Mouse (Mus musculus): Measurements from ENCODE around the gene Pcsk2.

The Pcsk2 gene

DNA sequence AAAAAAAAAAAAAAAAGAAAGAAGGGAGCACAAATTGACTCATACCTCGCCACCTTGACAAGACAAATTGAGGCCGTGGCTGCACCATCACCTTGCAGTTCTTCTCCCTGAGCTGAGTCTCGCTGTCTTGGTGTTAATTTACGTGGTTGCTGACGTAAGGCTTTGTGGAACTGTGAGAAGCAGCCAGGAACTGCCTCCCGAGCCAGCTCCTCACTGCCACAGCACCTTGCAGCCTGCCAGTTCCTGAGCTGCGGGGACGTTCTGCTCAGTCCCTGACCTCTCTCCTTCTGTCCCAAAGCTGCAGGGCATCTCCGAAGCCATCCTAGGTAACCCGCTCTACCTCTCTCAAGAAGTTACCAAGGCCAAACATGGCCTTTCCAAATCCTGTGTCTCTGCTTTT lies 186.5 kb downstream of the Pcsk2 start:
- no peak for DNase-seq (ENCODE audit: low read depth, low spot score)

DNA sequence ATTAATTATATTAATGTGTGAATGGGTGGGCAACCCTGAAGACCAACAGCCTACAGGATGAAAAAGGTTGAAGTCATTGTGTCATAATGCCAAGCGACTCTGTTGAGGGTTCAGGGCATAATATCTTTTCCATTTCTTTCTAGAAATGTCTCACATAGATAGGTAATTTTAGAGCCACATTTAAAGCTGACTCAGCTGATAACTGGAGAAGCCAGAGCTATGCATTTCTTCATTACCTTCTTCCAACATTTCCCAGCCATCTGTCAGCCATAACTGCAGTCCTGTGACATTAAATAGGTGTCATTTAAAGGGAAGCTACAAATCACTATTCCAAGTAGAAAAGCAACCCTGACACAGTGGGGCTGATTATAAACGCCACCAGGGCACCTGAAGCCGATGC lies 189.5 kb downstream of the Pcsk2 start:
- no peak for DNase-seq (ENCODE audit: low read depth, low spot score)

DNA sequence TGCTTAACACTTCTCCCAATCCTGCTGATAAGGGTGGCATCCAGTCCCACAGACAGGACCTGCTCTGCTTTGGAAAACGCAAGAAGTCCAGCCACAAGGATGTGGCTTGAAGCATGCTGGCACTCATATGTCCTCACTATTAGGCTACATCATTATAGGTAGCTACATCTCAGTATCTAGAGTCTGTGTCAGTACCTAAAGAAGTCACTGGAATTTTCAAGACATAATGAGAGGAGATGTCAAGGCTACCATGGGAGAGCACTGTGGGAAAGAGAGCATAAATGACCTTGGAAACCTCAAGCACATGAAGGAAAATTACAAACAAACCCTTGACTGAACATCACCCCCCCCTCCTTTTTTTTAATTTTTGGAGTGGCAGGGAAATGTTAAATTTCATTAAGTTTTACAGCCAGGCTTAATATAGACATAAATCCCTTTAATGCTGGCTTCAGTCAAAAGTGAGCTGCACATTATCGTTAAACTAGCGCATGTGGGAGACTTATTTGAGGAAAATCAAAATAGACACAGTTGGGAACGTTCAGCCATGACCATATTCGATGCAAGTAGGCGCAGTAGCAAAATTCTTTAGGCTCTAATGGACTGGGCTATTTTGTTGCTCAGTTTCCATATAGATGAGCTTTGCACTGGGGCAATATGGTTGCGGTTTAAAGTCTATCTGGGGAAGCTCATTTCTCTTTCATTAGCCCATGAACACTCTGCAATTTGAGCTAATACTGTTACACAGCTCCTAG lies 193.7 kb downstream of the Pcsk2 start:
- DNase-seq (ENCODE audit: low read depth, low spot score), result no peak

DNA sequence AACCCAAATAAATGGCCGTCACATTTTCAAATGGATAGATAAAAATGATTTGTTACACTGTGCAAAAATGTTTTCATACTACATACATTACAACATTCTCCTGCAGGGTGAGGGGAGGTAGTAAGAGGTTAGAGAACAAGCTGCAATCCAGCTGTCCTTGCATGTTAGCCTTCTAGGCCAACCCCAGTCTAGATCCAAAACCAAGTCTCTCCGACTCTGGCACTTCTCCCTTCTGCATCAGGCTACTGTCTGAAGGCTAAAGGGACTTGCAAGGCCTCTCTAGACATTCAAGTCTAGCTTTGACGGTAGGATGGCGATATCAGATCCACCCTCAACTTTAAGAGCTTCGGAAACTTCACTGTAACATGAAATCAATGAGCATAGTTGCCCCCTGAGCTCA lies 196.5 kb downstream of the Pcsk2 start:
- DNase-seq (ENCODE audit: low read depth, low spot score), result no peak

DNA sequence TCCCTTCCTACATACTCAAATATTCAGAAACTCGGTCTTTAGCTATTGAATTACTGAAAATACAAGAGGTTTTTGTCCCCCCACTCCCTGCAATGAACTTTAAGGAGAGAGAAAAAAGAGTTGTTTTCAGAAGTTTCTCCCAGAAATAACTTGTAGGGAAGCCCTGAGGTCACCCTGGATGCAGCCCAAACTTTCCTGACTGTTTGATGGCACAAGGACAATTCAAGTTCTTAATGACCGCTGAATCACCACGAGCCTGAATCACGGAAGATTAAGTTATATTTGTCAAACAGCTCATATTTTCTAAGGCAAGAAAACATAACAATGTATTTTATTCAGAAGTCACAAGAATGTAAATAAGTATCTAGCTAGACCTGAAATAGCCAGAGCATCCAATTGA lies 197.1 kb downstream of the Pcsk2 start:
- DNase-seq (ENCODE audit: low read depth, low spot score), result no peak

DNA sequence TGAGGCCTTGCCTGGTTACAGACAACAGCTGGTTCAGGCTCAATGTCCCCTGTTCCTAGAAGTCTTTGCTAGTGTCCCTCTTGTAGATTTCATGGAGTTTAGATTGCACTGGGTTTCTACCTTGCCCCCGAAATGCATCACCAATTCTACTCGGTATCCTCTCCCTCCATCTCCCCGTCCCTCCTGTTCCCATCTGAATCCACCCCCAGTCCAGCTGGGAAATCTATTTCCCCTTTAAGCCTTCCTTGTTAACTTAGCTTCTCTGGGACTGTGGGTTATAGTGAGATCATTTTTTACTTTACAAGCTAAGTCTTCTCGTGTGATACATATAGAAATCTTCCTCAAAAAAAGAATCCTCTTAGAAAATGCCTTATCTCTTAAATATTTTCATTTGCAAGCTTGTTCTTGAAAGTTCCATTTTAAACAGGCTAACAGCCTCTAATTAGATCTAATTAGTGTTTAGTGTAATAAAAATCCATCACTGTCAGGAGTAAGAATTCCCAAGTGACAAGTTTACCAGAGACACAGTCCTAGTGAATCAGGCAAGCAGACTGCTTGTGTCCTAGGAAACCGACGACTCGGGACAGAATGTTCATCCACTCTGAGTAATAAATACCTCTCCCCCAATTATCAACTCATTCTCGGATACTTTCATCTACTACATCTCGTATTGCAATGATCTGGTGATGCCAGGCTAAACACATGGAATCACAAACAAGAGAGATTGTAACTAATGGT lies 206.3 kb downstream of the Pcsk2 start:
- DNase-seq (ENCODE audit: low read depth, low spot score), result no peak

DNA sequence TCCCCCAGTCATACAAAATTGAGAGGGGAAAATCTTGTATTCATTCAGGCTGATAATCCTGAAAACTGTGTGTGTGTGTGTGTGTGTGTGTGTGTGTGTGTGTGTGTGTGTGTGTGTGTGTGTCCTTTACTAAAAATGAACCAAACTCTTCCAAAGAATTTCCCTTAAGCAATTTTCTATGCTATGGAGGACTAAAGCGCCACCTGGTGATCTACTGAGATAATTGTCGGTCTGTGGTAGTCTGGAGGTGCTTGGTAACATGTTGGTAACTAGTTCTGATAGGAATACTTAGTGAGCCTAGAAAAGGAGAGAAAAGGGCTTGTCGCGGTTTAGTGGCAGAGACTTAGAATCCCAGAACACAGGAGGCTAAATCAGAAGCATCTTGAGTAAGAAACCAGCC lies 230.5 kb downstream of the Pcsk2 start:
- DNase-seq (ENCODE audit: low read depth, low spot score), result no peak

DNA sequence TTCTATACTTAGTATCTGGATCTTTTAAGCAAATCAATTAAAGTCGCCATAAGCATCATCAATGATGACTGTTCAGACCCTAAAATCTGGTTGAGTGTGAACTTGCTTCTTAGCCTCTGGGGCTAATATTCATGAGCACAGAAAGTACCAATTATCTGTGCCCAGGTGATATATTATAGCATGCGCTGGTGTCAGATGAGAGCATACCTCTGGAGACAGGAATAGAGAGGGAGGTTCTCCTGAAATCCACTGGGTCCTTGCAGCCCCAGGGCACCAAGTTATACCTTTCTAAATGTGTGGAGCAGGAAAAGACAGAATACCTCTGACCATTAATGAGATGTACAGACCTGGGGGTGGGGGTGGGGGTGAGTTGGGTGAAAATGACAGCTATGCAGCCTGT lies 234.4 kb downstream of the Pcsk2 start:
- no peak for DNase-seq (ENCODE audit: low read depth, low spot score)

DNA sequence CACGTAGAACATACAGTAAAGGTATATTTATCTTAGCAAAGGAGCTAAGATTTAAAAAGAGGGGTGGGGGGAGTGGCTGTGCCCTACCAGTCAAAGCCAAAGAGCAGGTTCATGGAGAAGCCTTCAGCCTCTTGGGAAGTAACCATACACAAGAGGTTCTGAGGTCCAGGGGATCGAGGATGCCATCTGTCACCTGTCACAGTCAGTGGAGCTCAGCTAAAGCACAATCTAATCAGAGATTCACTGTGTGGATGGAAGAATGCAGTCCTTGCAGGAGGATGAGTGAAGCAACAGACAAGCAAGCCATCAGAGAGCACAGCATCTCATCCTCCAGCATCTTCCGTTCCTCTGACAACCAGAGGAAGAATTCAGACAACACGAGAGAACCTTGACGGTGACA lies 244.0 kb downstream of the Pcsk2 start:
- no peak for DNase-seq (ENCODE audit: low read depth, low spot score)

DNA sequence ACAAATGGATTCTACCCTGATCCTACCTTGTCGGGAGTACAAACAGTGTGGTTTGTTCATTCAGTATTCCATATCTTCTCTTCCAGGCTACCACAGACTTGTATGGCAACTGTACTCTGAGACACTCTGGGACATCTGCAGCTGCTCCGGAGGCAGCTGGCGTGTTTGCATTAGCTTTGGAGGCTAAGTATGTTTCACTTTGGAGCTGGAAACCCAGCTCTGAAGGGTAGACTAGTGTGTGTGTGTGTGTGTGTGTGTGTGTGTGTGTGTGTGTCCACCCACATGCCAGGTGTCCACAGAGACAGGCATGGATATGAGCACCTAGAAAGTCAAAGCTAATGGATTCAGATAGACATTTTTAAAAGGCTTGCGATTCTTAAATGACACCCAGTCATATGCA lies 249.9 kb downstream of the Pcsk2 start:
- no peak for DNase-seq (ENCODE audit: low read depth, low spot score)

DNA sequence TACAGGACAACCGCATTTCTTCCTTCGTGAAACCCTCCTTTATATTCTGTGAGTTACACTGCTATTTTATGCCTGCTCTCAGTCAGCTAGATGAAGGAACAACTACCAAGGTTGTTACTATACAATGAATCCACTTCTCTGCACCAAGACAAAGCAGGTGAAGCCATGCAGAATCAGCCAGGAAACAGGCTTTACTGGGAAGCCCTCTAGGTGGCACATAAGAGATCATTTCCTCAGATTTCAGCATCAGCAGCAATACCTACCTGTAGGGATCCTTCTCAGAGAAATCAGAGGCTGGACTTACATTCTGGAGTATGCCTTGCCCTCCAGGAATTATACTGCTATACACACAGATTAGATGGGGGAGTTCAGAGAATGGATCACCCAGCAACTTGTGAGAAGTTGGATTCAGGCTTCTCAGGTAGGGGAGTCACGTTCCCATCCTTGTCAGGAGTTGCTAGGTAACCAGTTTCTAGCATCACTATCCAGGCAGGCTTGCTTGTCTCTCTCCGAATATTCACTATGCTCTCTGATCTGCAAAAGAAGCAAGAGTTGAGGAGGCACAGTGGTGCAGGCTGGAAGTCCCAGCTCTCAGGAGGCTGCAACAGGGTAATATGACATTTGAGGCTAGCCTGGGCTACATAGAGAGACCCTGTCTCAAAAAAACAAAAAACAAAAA lies 250.5 kb downstream of the Pcsk2 start:
- DNase-seq (ENCODE audit: low read depth, low spot score), result no peak

DNA sequence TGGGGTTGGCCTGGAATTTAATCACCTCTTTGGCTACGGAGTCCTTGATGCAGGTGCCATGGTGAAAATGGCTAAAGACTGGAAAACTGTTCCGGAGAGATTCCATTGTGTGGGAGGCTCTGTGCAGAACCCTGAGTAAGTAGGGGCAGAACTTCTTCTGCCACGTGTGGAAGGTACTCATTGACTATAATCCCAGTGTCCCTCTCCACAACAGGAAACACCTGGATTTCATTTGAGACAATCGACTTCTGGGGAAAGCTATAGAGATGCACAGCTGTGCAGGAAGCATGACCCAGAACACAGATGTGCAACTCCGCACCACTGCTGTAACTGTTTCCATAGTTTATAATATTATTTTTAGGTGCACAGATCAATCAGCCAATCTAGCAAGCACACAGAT lies 255.1 kb downstream of the Pcsk2 start:
- no peak for DNase-seq (ENCODE audit: low read depth, low spot score)

DNA sequence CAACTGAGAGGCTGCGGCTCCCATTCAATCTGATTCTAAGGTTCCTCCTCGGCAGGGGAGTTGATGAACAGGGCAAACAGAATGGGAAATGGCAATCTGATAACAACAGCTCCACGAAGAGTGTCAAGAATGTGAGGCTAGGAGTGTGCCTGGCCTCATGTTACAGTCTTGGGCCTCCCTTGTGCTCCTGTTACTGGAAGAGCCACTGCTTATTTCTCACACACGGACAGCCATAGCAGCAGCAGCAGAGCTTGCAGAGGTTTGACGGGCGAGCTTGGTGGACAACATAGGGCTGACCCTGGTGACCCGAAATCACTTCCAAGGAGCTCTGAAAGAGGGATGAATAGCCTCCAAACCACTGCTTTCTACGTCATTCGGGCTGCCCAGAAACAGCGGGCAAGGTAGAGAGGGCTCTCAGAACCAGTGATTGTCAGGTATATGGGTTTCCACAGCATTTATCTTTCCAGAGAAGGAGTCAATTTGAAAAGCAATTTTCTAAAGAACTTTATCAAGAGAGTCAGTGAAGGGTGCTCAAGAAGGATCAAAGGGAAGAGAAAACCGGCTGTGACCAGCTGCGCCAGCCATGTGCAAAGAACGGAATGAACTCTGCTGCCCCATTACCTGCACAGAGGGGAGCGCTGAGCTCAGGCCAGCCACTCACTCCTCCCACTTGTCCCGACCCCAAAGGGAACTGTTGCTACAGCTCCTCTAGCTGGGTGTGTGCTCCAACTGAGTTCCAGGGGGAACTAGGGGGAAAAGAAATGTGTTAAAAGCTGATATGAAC lies 260.4 kb downstream of the Pcsk2 start:
- DNase-seq (ENCODE audit: low read depth, low spot score), result no peak

DNA sequence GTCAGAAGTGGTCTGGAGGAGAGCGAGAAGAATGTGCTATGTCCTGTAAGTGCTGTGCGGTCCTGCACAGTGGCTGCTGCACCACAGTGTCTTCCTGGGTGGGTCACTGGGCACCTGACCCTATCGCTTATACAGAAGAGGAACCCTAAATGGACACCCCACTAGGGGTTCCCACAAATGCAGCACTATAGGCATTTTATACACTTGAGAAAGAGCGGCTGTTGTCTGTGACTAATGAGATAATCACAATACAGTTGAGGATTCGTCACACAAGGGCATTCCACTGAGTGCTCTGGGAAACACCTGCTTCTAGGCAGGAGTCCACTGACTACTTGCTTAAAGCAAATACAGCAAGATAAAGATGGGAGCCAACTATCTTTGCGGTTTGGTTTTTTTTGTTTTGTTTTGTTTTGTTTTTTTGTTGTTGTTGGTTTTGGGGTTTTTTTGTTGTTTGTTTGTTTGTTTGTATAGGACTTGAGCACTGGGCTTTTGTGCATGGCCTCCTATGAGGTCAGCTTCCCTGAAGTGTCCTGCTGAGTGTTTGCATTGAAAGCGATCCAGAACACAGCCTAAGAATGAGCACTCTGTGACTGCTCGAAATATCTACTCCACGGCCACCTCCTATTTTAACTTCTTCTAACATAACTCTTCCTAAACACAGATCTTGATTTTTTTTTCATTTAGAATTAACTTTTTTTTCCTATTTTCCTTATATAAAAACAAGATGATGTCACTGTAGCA lies 261.1 kb downstream of the Pcsk2 start:
- no peak for DNase-seq (ENCODE audit: low read depth, low spot score)

DNA sequence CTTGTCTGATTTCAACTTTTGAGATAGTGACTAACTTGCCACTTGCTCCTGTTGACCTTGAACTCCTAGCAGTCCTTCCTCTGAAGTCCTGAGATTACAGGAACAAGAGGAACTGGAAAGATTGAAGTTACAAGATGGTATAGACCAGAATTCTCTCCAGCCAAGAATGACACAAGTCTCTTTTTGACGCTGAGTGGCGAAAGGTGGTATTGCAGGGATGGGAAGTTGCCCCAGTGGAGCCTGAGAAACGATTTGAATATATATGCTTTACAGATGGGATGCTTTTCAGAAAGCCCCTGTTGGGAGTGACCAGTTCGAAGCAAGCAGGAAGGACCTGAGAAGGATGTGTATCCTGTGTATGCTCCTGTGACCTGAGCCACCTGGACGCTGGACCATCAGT lies 262.8 kb downstream of the Pcsk2 start:
- DNase-seq (ENCODE audit: low read depth, low spot score), result no peak

DNA sequence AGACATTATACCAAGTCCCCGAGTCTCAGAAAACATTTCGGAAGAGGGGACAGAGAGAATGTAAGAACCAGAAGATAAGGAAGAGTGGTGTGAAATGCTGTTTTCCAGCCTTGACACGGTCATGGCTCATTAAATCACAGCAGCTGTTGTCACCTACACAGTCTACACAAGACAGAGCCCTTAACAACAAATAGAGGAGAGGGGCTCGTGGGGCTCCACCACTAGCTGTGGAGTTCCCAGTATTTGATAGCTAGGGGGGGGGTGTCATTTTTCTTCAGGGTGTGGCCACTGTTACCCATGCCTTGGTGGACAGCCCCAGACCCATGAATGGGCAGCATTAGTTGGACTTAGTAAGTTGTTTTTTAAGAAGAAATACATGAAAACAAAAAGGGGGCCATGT lies 266.3 kb downstream of the Pcsk2 start:
- DNase-seq (ENCODE audit: low read depth, low spot score), result no peak

DNA sequence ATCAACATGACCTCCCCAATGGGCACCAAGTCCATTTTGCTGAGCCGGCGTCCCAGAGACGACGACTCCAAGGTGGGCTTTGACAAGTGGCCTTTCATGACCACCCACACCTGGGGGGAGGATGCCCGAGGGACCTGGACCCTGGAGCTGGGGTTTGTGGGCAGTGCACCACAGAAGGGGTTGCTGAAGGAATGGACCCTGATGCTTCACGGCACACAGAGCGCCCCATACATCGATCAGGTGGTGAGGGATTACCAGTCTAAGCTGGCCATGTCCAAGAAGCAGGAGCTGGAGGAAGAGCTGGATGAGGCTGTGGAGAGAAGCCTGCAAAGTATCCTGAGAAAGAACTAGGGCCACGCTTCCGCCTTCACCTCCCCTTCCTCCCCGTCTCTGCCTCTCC lies 267.5 kb downstream of the Pcsk2 start:
- DNase-seq (ENCODE audit: low read depth, low spot score), result no peak

DNA sequence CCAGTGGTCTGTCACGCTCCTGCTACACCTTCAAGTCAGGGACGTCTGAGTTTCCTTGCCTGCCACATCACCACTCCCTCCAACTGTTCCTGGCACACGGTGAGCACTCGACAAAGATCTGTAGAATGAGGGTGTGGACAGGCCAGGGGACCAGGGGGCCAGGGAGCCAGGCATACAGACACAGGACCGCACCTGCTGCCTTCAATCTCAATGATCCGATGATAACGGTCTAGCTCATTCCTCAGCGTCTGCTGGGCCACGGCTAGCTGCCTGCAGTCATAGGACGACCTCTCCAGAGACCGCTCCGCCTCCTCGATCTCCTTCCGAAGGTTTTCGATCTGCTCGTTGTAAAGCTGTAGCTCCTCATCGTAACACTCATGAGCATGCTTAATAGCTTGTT lies 285.7 kb downstream of the Pcsk2 start:
- DNase-seq (ENCODE audit: low read depth, low spot score), result no peak

DNA sequence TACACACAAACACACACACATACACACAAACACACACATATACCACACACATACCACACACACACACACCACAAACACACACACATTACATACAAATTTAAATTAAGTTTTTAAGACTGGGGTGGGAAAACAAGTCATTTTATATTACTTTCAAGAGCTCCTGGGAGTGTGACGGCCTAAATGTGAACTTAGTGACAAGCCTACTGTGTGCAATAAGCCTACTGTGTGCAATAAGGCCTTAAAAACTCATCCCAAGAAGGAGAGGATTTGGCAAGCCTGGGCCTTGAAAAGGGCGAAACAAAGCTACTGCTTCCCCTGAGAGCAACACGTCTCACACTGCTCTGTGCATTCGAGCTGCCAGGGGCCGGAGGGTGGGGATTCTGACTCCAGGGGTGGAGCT lies 286.8 kb downstream of the Pcsk2 start:
- DNase-seq (ENCODE audit: low read depth, low spot score), result no peak

DNA sequence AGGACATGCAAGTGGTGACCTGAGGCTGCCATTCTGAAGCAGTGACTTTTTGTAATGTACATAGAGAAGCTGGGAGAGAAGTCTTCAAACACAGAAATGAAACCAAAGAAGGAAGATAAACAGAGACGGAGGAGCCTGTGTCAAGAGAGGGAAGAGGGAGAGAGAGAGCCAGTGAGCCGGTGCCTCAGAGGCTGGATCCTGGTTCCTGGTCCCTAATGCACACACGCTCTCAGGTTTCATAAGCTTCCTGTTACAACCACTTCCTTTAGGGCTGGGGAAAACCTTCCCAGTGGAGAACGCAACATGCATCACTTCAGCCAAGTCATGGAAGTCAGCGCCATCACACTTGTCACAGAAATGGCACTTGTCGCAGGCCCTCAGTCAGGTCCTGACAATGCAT lies 288.1 kb downstream of the Pcsk2 start:
- DNase-seq (ENCODE audit: low read depth, low spot score), result no peak

DNA sequence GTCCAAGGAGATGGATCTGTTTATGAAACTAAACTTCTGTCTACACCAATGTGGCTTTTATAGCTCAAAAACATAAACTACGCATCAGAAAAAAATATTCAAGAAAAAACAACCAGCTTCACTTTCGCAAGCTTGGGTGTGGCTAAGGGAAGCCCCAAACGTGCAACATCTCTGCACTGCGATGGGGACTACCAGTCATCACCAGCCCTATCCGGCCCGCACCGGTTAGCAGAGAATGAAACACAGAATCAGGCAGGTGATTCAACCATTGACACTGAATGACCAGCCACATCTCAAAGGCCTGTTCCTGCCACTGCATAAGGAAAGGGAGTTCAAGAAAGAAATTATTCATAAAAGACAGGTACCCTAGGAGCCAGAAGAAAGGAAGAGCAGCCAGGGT lies 289.9 kb downstream of the Pcsk2 start:
- no peak for DNase-seq (ENCODE audit: low read depth, low spot score)

All from c-Kit-negative CD71-positive TER-119-positive erythroid progenitor cells, embryonic 14.5 days (primary cell).